Mouse (Mus musculus) stomach, embryonic 14.5 days (tissue): ENCODE results near the gene Tenm4. TPM values are rescaled to one million over a fixed set of nuclear protein-coding genes. Genes with fewer than 3 reads are reported as not detected.
A peak's percentile ranks its signal among the peaks of the same experiment; 100 is the strongest.

Experiments
- ATAC-seq: fragments of 200-750 bp; cut with Nextera tagmentation; 2 replicates; pipeline ENCODE4 v1.8.0; 2017; ENCODE audit warnings: low read depth, moderate TSS enrichment; ENCODE audit not compliant: insufficient number of reproducible peaks, insufficient read depth, low FRiP score
- H3K27ac ChIP-seq: fragments of 300-500 bp; sonication (generic); 2 replicates; pipeline ENCODE4 v1.5.1; 2014; ENCODE audit warnings: mild to moderate bottlenecking, low read length, moderate library complexity, mixed read lengths
- H3K27me3 ChIP-seq: fragments of 300-500 bp; sonication (generic); 2 replicates; pipeline ENCODE4 v1.6.1; 2014; ENCODE audit warnings: low read length, control low read depth, mixed read lengths; ENCODE audit not compliant: control insufficient read depth, insufficient read depth
- H3K36me3 ChIP-seq: fragments of 300-500 bp; sonication (generic); 2 replicates; pipeline ENCODE4 v1.6.1; 2014; ENCODE audit warnings: mild to moderate bottlenecking, control low read depth, low read length, moderate library complexity, mixed read lengths; ENCODE audit not compliant: control insufficient read depth, insufficient read depth
- H3K4me1 ChIP-seq: fragments of 300-500 bp; sonication (generic); 2 replicates; pipeline ENCODE4 v1.6.1; 2014; ENCODE audit warnings: low read length, control low read depth, mixed read lengths; ENCODE audit not compliant: control insufficient read depth, insufficient read depth
- H3K4me2 ChIP-seq: fragments of 300-500 bp; sonication (generic); replicated peaks from 2 replicates; pipeline ENCODE4 v1.6.1; 2014; ENCODE audit warnings: low read depth, low read length, control low read depth
- H3K4me3 ChIP-seq: fragments of 300-500 bp; sonication (generic); 2 replicates; pipeline ENCODE4 v1.5.1; 2014; ENCODE audit warnings: low read depth, low read length, control low read depth
- H3K9ac ChIP-seq: fragments of 300-500 bp; sonication (generic); replicated peaks from 2 replicates; pipeline ENCODE4 v1.6.1; 2014; ENCODE audit warnings: low read depth, mild to moderate bottlenecking, control low read depth, low read length, moderate library complexity, mixed read lengths
- H3K9me3 ChIP-seq: fragments of 300-500 bp; sonication (generic); 2 replicates; pipeline ENCODE4 v1.6.1; 2016; ENCODE audit warnings: low read depth, low read length, control low read depth; ENCODE audit not compliant: control insufficient read depth
- WGBS: fragments of 180-500 bp; shearing (Covaris S2); extraction: QIAGEN DNeasy Blood & Tissue Kit; methylation state at CpG from one replicate; pipeline ENCODE4 v1.1.7; 2014; 5-methylcytosine and 5-hydroxymethylcytosine counted together
- polyA plus RNA-seq: library from polyadenylated mRNA; unstranded; fragments of >200 nt; fragmentation: Nextera tagmentation; extraction: Ambion mirVana; gene quantifications from 2 replicates; pipeline ENCODE4 v1.2.1, GENCODE M21; 2014

The Tenm4 gene
- polyA plus RNA-seq, 1 experiment from 2014 or later: 28.8 TPM

DNA sequence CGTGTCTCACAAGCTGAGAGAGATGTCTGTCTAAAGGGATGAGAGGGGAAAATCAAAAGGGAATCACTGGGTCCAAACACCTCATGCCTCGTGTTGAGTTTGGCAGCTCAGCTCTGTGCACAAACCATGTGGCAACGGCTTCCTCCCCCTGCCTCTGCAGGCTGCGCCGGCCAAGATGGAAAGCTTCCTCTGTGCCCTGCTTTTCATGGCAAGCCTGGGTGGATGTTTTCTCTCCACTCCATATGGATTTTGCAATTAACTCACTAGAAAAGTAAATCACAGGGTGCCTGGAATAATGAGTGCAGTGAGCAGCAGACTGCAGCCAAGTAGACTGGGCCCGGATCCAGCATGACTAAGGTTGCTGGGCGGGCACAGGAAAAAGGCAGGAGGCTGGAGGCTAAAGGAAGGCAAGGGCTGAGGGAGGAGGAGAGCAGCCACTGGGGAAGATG is 404.2 kb downstream of the Tenm4 start:
- H3K4me2 ChIP-seq: no peak overlapping the region
- peak; percentile 78; the same call in 1 of the 2 replicates for ATAC-seq
- no peak overlapping the region for H3K4me3 ChIP-seq
- 35% methylated on average over 7 of the region's 7 CpGs for WGBS
- no peak overlapping the region for H3K9ac ChIP-seq
- H3K27me3 ChIP-seq: no peaks in the 10 kb centered on the region
- H3K4me1 ChIP-seq: peaks cover 7% of the 10 kb centered on the region
- no peaks in the 10 kb centered on the region for H3K36me3 ChIP-seq
- H3K27ac ChIP-seq: no peak overlapping the region
- no peaks in the 10 kb centered on the region for H3K9me3 ChIP-seq

DNA sequence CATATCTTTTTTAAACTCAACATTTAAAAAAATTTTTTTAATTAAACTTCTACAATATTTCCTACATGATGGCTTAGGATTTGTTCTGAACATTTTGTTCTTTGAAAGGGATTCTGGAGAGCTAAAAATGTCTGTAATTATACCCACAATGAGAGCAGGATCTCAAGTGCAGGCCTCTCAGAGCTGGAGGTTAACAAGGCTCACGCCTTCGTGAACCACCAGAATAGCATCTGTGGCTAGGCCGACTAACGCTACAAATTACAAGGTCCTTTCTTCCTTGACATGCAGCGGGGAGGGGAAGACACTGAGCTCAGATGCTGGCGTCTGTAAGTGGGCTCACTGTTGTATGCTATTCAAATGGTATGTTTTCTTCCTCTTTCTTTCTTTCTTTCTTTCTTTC is 411.7 kb downstream of the Tenm4 start:
- Histone ChIP-seq H3K4me1 (no peaks in the 10 kb centered on the region), H3K9me3 (no peaks in the 10 kb centered on the region), H3K27ac (no peak overlapping the region), H3K9ac (no peak overlapping the region), H3K36me3 (no peaks in the 10 kb centered on the region), H3K4me2 (no peak overlapping the region), H3K27me3 (no peaks in the 10 kb centered on the region), H3K4me3 (no peak overlapping the region)
- 60% methylated on average over 6 of the region's 6 CpGs for WGBS
- no peak for ATAC-seq

DNA sequence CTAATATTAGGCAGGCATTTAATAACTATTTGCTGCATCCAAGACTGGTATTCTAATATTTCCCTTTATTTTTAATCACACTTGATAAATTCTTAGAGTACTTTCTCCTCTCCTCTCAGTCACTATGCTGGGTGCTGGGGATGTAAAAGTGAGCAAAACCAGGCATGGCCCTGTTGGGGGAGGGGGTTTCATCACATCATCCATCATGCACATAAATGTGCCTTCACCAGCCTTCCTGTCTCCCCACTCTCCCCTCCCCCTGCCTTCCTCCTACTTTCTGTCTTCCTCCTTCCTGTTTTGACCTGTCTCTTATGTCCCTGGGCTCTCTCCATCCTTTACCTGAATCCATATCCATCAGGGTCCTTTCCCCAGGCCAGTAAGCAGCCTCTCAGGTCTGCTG is 416.4 kb downstream of the Tenm4 start:
- no peak for ATAC-seq
- H3K9me3 ChIP-seq: no peaks in the 10 kb centered on the region
- no peak overlapping the region for H3K4me3 ChIP-seq
- no peak overlapping the region for H3K9ac ChIP-seq
- no peaks in the 10 kb centered on the region for H3K27me3 ChIP-seq
- no peak overlapping the region for H3K4me2 ChIP-seq
- H3K4me1 ChIP-seq: no peaks in the 10 kb centered on the region
- H3K27ac ChIP-seq: no peak overlapping the region
- H3K36me3 ChIP-seq: no peaks in the 10 kb centered on the region

DNA sequence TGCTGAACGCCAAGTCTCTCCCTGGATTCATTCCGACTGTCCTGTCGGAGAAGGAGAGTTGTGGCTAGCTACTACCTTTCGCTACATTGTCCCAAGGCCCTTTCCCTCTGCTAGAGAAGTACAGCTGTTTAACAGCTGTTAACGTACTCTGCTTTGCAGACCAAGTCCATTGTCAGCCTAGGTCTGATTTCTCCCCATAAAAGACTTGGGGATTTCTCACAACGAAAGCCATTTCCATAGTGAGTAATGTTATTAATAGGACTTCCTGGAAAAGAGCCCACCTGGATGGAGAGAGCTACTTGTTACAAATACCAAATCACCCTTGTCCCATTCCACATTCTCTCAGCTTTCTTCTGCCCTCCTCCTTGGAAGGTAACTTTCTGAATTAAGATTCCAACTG is 417.5 kb downstream of the Tenm4 start:
- Histone ChIP-seq H3K27me3 (no peaks in the 10 kb centered on the region), H3K4me1 (no peaks in the 10 kb centered on the region), H3K27ac (no peak overlapping the region), H3K4me2 (no peak overlapping the region), H3K9me3 (no peaks in the 10 kb centered on the region), H3K36me3 (no peaks in the 10 kb centered on the region), H3K4me3 (no peak overlapping the region), H3K9ac (no peak overlapping the region)
- WGBS: 79% methylated on average over 6 of the region's 6 CpGs
- ATAC-seq: no peak

DNA sequence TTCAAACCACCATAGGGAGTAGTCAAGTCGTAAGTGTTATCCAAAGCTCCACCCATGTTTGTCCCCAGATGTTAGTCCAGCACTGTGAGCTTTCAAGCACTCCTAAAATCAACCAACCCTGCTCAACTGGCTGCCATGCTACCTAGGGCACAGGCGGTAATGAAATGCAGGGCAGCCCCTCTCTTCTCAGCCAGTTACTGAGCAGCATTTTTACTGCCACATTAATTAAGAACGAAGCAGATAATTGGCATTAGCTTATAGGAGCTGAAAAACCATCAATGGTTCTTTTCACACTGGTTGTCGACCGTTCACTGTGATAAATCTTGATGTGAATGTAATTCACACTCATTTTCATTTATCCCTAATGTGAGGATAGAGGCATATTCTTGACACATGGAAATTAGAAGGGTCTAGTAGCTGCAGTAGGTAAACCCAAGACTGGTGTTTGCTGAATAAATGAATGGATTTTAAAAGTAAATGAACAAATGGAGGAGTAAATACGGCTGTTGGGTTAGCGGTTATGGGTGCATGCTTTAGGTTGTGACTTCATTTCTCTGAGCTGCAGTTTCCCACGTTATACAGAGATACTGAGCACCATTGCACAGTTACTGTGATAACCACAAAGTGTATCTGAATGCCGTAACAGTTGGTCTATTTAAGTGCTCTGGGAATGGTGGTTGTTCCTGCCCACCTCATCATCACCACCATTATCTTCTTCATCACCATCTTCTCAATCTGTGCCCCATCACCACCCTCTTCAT is 424.7 kb downstream of the Tenm4 start:
- H3K27me3 ChIP-seq: no peaks in the 10 kb centered on the region
- ATAC-seq: no peak
- WGBS: 86% methylated on average over 9 of the region's 9 CpGs
- no peak overlapping the region for H3K4me2 ChIP-seq
- H3K4me1 ChIP-seq: no peaks in the 10 kb centered on the region
- no peak overlapping the region for H3K4me3 ChIP-seq
- H3K36me3 ChIP-seq: no peaks in the 10 kb centered on the region
- no peak overlapping the region for H3K27ac ChIP-seq
- no peak overlapping the region for H3K9ac ChIP-seq
- H3K9me3 ChIP-seq: no peaks in the 10 kb centered on the region

DNA sequence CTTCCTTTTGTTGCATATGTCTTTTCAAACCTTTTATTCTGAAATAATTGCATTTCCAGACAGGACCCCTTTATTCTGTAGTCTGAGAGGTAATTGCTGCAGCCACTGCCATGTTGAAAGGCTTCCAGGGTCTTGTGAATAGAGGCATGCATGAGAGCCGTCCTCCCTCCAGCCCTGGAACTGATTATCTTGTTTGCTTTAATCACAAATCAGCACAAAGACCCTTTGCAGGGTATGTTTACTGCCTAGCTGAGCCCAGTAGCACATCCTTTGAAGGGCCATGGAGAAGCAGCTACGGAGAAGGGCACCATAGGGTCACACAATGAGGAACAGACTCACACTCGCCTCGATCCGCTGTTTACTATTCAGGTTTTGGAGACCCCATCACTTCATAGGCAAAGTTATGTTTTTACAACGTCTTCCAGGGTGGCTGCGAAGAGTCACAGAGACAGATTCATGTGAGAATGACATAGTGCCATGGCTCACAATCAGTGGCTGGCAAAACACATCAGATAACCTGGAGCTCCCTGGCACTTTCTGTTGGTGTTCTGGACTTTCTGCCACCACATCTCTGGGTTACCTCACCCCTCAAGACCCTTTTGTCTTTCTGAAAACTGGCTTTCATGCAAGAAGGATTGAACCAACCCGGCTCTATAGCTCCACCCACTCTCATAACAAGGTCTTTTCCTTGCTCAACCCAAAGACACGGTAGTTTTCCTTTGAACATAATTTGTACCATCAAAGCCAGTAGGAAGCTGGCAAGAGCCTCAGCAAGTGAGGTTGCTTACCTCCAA is 425.6 kb downstream of the Tenm4 start:
- Histone ChIP-seq H3K9me3 (no peaks in the 10 kb centered on the region), H3K4me1 (no peaks in the 10 kb centered on the region), H3K4me3 (no peak overlapping the region), H3K4me2 (no peak overlapping the region), H3K36me3 (no peaks in the 10 kb centered on the region), H3K27ac (no peak overlapping the region), H3K9ac (no peak overlapping the region), H3K27me3 (no peaks in the 10 kb centered on the region)
- WGBS: 47% methylated on average over 9 of the region's 9 CpGs
- ATAC-seq: no peak

DNA sequence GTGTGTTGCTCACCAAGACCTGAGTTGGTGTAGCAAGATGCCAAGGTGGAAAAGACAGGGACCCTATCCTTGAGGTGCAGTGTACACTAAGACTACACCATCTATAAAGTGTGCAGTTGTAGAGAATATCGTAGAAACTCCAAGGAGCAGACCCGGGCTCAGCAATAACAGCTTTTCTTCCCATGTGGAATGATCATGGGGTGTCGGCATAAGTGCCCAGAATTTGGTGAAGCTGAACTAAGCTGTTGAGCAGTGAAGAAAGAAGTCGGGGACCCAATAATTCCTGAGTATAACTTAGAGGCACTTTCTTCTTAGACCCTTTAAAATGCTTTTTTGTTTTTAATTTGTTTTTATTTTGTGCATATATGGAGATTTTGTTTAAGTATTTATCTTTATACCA is 426.8 kb downstream of the Tenm4 start:
- Histone ChIP-seq H3K27me3 (no peaks in the 10 kb centered on the region), H3K4me1 (no peaks in the 10 kb centered on the region), H3K36me3 (no peaks in the 10 kb centered on the region), H3K4me2 (no peak overlapping the region), H3K9me3 (no peaks in the 10 kb centered on the region), H3K4me3 (no peak overlapping the region), H3K27ac (no peak overlapping the region), H3K9ac (no peak overlapping the region)
- WGBS: 93% methylated on average over 4 of the region's 4 CpGs
- ATAC-seq: no peak

DNA sequence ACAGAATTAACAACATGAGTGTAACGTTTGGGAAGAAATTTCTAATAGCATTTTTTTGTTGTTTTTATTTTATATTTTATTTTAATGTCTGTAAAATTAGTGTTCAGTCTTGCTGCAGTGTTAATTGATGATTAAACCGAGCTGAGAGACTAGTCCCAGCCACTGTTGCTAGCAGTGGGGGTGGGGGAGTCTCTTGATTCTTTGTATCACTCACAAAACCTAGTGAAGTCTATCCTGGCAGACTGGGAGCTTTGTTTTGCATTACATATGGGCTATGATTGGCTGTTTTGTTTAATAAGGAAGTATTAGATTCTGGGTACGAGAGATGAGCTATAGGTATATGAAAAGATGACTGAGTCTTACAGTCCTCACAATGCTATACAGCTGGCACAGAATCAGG is 428.0 kb downstream of the Tenm4 start:
- Histone ChIP-seq H3K27ac (no peak overlapping the region), H3K4me1 (no peaks in the 10 kb centered on the region), H3K27me3 (no peaks in the 10 kb centered on the region), H3K9me3 (no peaks in the 10 kb centered on the region), H3K9ac (no peak overlapping the region), H3K36me3 (no peaks in the 10 kb centered on the region), H3K4me3 (no peak overlapping the region), H3K4me2 (no peak overlapping the region)
- ATAC-seq: no peak
- 74% methylated on average over 3 of the region's 3 CpGs for WGBS
